Mouse (Mus musculus) cerebellum, adult 2 months (tissue): ENCODE results near the gene Dera.

Experiments
- CTCF ChIP-seq: fragments of 200-500 bp; IDR thresholded peaks from 2 replicates; pipeline ENCODE4 v1.5.1; 2011; ENCODE audit warnings: low read depth, mild to moderate bottlenecking, control low read depth, low read length, moderate library complexity, borderline replicate concordance; ENCODE audit not compliant: insufficient read depth
- POLR2A ChIP-seq: fragments of 200-500 bp; IDR thresholded peaks from 2 replicates; pipeline ENCODE4 v1.6.1; 2011; ENCODE audit warnings: low read length, control low read depth, borderline replicate concordance; ENCODE audit not compliant: insufficient read depth

DNA sequence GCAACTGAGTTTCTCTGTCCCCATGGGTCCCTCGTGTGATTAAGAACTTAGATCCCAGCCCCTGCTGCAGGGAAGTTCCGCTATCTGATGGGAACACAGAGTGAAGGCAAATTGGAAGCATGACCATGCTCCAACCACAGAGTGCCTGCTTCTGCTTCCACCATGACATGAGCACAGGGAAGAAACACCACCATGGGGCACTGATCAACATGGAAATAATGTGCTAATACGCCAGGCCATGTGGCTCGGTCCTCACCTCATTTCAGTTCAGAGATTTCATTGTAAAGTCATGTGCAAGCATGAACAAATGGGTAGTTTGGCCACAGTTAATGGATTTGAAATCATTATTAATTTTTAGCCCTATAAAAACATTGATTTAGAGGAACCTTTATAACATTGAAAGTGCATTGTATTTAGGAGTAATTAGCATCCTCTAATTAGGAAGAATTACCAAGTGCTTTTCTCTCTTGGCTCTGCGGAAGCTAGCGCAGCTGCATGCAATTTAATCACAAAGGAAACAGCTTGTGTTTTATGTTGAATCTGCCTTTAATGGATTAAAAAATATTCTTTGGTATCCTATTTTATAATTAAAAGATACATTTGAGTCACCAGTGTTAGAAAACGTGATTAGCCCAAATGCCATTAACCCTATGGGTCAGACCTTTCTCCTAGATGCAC is 115.7 kb downstream of the Dera start:
- TF ChIP-seq CTCF: no peak
- no peak for TF ChIP-seq POLR2A
